27 mouse cellular contexts compared by ENCODE assay signal in genomic region chr14:34589185-34589713, GRCm38 (mm10). TPM values are rescaled to one million over a fixed set of nuclear protein-coding genes. Genes with fewer than 3 reads are reported as not detected.
DNase-seq lines count a peak whose midpoint lies in the region; ATAC-seq and TF ChIP-seq lines count a peak whose summit lies in the region.
"Had no signal": no experiment of that assay in that cellular context is flagged by ENCODE, and none has a peak within 500 bp of the region (broad histone marks: within the 10 kb centered on the region; RNA-seq: fewer than 3 reads in every experiment).

No protein-coding gene starts in this region.

- no peak overlapping the region for H3K4me2 ChIP-seq in hindbrain, postnatal 0 days (ENCODE audit: low read depth, low read length)
- H3K4me2 ChIP-seq: forebrain, embryonic 15.5 days; hindbrain, embryonic 12.5 days; liver, embryonic 13.5 days; neural tube, embryonic 12.5 days had no signal

- no peaks in the 10 kb centered on the region for H3K9me3 ChIP-seq in heart, embryonic 10.5 days
- no peaks in the 10 kb centered on the region for H3K9me3 ChIP-seq in hindbrain, postnatal 0 days (ENCODE audit: low read length)
- H3K9me3 ChIP-seq: forebrain, embryonic 15.5 days; hindbrain, embryonic 12.5 days; liver, embryonic 13.5 days; neural tube, embryonic 12.5 days had no signal

- ATAC-seq in hindbrain, postnatal 0 days: no peak
- ATAC-seq: forebrain, embryonic 15.5 days; midbrain, embryonic 16.5 days had no signal

- H3K9ac ChIP-seq in hindbrain, postnatal 0 days (replicated peaks; ENCODE audit: low read length): no peak overlapping the region
- H3K9ac ChIP-seq: forebrain, embryonic 15.5 days; hindbrain, embryonic 12.5 days; liver, embryonic 13.5 days; neural tube, embryonic 12.5 days had no signal

- TF ChIP-seq CTCF in lung, adult 2 months (IDR thresholded peaks at IDR 0.05; ENCODE audit: insufficient read depth, low read length): no peak
- TF ChIP-seq CTCF in hindbrain, postnatal 0 days (IDR thresholded peaks at IDR 0.05; ENCODE audit: low read depth): no peak

- H3K27ac ChIP-seq in heart, embryonic 10.5 days: peak overlapping the region; percentile 94
- H3K27ac ChIP-seq in hindbrain, postnatal 0 days: no peak overlapping the region
- H3K27ac ChIP-seq: forebrain, embryonic 15.5 days; hindbrain, embryonic 12.5 days; liver, embryonic 13.5 days; neural tube, embryonic 12.5 days had no signal

- peaks cover 83% of the 10 kb centered on the region for H3K4me1 ChIP-seq in heart, embryonic 10.5 days
- H3K4me1 ChIP-seq in lung, adult 2 months (ENCODE audit: control insufficient read depth, insufficient read depth, low read length): no peaks in the 10 kb centered on the region
- no peaks in the 10 kb centered on the region for H3K4me1 ChIP-seq in hindbrain, postnatal 0 days (ENCODE audit: insufficient read depth, low read length)
- H3K4me1 ChIP-seq: forebrain, embryonic 15.5 days; neural tube, embryonic 12.5 days had no signal

- peak overlapping the region; percentile 66 for H3K4me3 ChIP-seq in heart, embryonic 10.5 days
- no peak overlapping the region for H3K4me3 ChIP-seq in lung, adult 2 months (replicated peaks; ENCODE audit: extremely low read depth, low read depth, low read length)
- no peak overlapping the region for H3K4me3 ChIP-seq in hindbrain, postnatal 0 days (ENCODE audit: low read length)
- H3K4me3 ChIP-seq: forebrain, embryonic 15.5 days; hindbrain, embryonic 12.5 days; liver, embryonic 13.5 days; neural tube, embryonic 12.5 days had no signal

- intact Hi-C loops in heart, postnatal 25 days (cut with DNase I): no loop called here
- intact Hi-C loops in heart, postnatal 10 days (cut with DNase I): no loop called here

- H3K27me3 ChIP-seq in heart, embryonic 10.5 days (ENCODE audit: insufficient read depth, poor library complexity, severe bottlenecking): no peaks in the 10 kb centered on the region
- H3K27me3 ChIP-seq in hindbrain, postnatal 0 days (ENCODE audit: insufficient read depth, low read length): no peaks in the 10 kb centered on the region
- H3K27me3 ChIP-seq: forebrain, embryonic 15.5 days; hindbrain, embryonic 12.5 days; liver, embryonic 13.5 days; neural tube, embryonic 12.5 days had no signal

- peaks cover 14% of the 10 kb centered on the region for H3K36me3 ChIP-seq in heart, embryonic 10.5 days
- H3K36me3 ChIP-seq in hindbrain, postnatal 0 days (ENCODE audit: insufficient read depth, low read length): no peaks in the 10 kb centered on the region
- H3K36me3 ChIP-seq: forebrain, embryonic 15.5 days; hindbrain, embryonic 12.5 days; liver, embryonic 13.5 days; neural tube, embryonic 12.5 days had no signal

- TF ChIP-seq POLR2A in lung, adult 2 months (IDR thresholded peaks at IDR 0.05; ENCODE audit: borderline replicate concordance, extremely low read depth, low read depth, low read length): no peak

- peak; percentile 69 to 83 for DNase-seq in heart, adult 18-20 months
- no peak for DNase-seq in heart, postnatal 25 days (ENCODE audit: low spot score)
- no peak for DNase-seq in heart, embryonic 10.5 days (ENCODE audit: low spot score)
- peak; percentile 78 to 84 for DNase-seq in heart, postnatal 10 days
- peak; percentile 83 for DNase-seq in skeletal muscle tissue, adult 2 months (ENCODE audit: low read depth, low spot score)
- DNase-seq in lung, adult 2 months: no peak
- no peak for DNase-seq in hindbrain, postnatal 0 days (ENCODE audit: low spot score)
- no peak for DNase-seq in spleen, postnatal 10 days (ENCODE audit: low spot score in 2 of 2)
- DNase-seq: cerebellum, adult 11 months; cerebellum, postnatal 25 days; kidney, adult 18-20 months; kidney, postnatal 10 days; liver, embryonic 13.5 days; lung, postnatal 14 days; right cerebral cortex, postnatal 14 days; thymus, adult 18-20 months had no signal

- 88% methylated on average over 8 of the region's 8 CpGs for WGBS in heart, embryonic 10.5 days
- WGBS in lung, adult 2 months: 78% methylated on average over 8 of the region's 8 CpGs
- WGBS in hindbrain, postnatal 0 days: 83% methylated on average over 8 of the region's 8 CpGs

RNA-seq across cellular contexts. Expression of gene Ldb3, which starts 0.8 kb away (rescaled TPM):
- total RNA-seq in heart, adult 18-20 months (2021): 1,000 to 10,000 TPM; 1,008 to 1,034 TPM
- total RNA-seq in heart, postnatal 25 days (2021): 1,000 to 10,000 TPM; 1,007 to 1,096 TPM
- polyA plus RNA-seq in heart, embryonic 10.5 days (2016; fragmentation: Nextera tagmentation; extraction: Ambion mirVana): 136 and 219 TPM in 2 replicates
- 100 to 1,000 TPM; 879 to 920 TPM for total RNA-seq in heart, postnatal 10 days (2021)
- 26.6 and 81.2 TPM in 2 replicates for polyA plus RNA-seq in lung, adult 2 months (2012; rRNA removed)
- 1.6 and 1.7 TPM in 2 replicates for total RNA-seq in hindbrain, postnatal 0 days (2014; rRNA removed)
- 1.3 and 1.4 TPM in 2 replicates for polyA plus RNA-seq in hindbrain, postnatal 0 days (2015; fragmentation: Nextera tagmentation; extraction: Ambion mirVana)
- total RNA-seq: megakaryocyte-erythroid progenitor cell, adult 5-6 weeks had no signal

RNA-seq across cellular contexts. Expression of gene Opn4, which starts 10.7 kb away (rescaled TPM):
- total RNA-seq in heart, adult 18-20 months (2021): 1 to 10 TPM; 1.9 to 2.5 TPM
- 1 to 10 TPM; 2.6 to 2.9 TPM for total RNA-seq in heart, postnatal 25 days (2021)
- 4.1 and 5.9 TPM in 2 replicates for polyA plus RNA-seq in heart, embryonic 10.5 days (2016; fragmentation: Nextera tagmentation; extraction: Ambion mirVana)
- total RNA-seq in heart, postnatal 10 days (2021): 1 to 10 TPM; 2.0 to 2.3 TPM
- 0.22 TPM in 1 of 2 replicates, not detected in the other for polyA plus RNA-seq in lung, adult 2 months (2012; rRNA removed)
- total RNA-seq in hindbrain, postnatal 0 days (2014; rRNA removed): not detected in 2 replicates
- 0.14 TPM in 1 of 2 replicates, not detected in the other for polyA plus RNA-seq in hindbrain, postnatal 0 days (2015; fragmentation: Nextera tagmentation; extraction: Ambion mirVana)
- total RNA-seq: CH12.LX; gastrocnemius, adult 8-10 months; layer of hippocampus, adult 8-10 months; left cerebral cortex, adult 8-10 months; megakaryocyte-erythroid progenitor cell, adult 5-6 weeks had no signal
- polyA plus RNA-seq: forebrain, embryonic 15.5 days; hindbrain, embryonic 12.5 days; limb, embryonic 11.5 days; liver, embryonic 13.5 days; midbrain, embryonic 16.5 days; neural tube, embryonic 12.5 days; urinary bladder, adult 2 months had no signal

Comparison
In these comparisons a context has a peak if more than half of its experiments do, and no peak if none do; other contexts are left out.
1. DNase-seq: peak in heart, adult 18-20 months (2 of 2), heart, postnatal 10 days (2 of 2) and skeletal muscle tissue, adult 2 months (single experiment); none in heart, postnatal 25 days (single experiment), heart, embryonic 10.5 days (single experiment), lung, adult 2 months (single experiment), hindbrain, postnatal 0 days (single experiment) and spleen, postnatal 10 days (0 of 2).
2. RNA of gene Ldb3, which starts 0.8 kb away (total RNA-seq): 1,007 to 1,096 TPM in heart, postnatal 25 days, 1,008 to 1,034 TPM in heart, adult 18-20 months and 879 to 920 TPM in heart, postnatal 10 days; 1.6 to 1.7 TPM in hindbrain, postnatal 0 days; every median in the first group is over 100 times any median in the second.